Mouse (Mus musculus) hindbrain, embryonic 10.5 days (tissue): Measurements from ENCODE around the gene Sult6b2. TPM values are rescaled to one million over a fixed set of nuclear protein-coding genes. Genes with fewer than 3 reads are reported as not detected.

ENCODE experiments used
- DNase-seq: peaks from one replicate; pipeline ENCODE4 v3.0.0-alpha.2; 2017; ENCODE audit warnings: low spot score
- H3K27ac ChIP-seq: fragments of 300-500 bp; sonication (generic); 2 replicates; pipeline ENCODE4 v1.5.1; 2016; ENCODE audit warnings: mild to moderate bottlenecking, moderate library complexity
- H3K27me3 ChIP-seq: fragments of 300-500 bp; sonication (generic); 2 replicates; pipeline ENCODE4 v1.6.1; 2016; ENCODE audit warnings: mild to moderate bottlenecking; ENCODE audit not compliant: poor library complexity, insufficient read depth, severe bottlenecking
- H3K36me3 ChIP-seq: fragments of 300-500 bp; sonication (generic); 2 replicates; pipeline ENCODE4 v1.6.1; 2016; ENCODE audit warnings: mild to moderate bottlenecking, moderate library complexity
- H3K4me1 ChIP-seq: fragments of 300-500 bp; sonication (generic); replicated peaks from 2 replicates; pipeline ENCODE4 v1.6.1; 2016; ENCODE audit warnings: mild to moderate bottlenecking
- H3K4me3 ChIP-seq: fragments of 300-500 bp; sonication (generic); 2 replicates; pipeline ENCODE4 v1.5.1; 2016; ENCODE audit warnings: mild to moderate bottlenecking, moderate library complexity
- H3K9me3 ChIP-seq: fragments of 300-500 bp; sonication (generic); 2 replicates; pipeline ENCODE4 v1.6.1; 2016; ENCODE audit warnings: mild to moderate bottlenecking, moderate library complexity
- WGBS: fragments of 180-500 bp; shearing (Covaris S2); methylation state at CpG from one replicate; pipeline ENCODE4 v1.1.7; 2016; 5-methylcytosine and 5-hydroxymethylcytosine counted together
- polyA plus RNA-seq: library from polyadenylated mRNA; unstranded; fragments of >200 nt; fragmentation: Nextera tagmentation; extraction: Ambion mirVana; gene quantifications from 2 replicates; pipeline ENCODE4 v1.2.1, GENCODE M21; 2016

Sult6b2 gene
- polyA plus RNA-seq = 0.07 and 0.11 TPM in 2 replicates

DNA sequence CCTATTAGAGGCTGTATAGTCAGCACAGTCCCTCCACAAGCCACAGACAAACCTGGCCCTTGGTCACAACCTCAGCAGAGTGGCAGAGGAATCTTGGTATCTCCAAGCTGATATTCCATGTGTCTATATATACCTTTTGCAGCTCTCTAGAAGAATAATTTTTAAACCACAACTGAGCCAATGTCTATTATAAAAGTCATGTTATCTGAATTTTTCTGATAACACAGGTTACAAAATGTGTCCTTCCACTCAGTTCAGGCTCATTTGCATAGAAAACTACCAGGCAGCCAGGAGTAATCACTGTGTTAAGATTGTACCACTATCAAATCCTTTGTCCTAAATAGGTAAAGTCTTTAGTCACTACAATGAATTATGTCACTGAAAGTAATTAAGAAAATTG, at the start of gene Sult6b2:
Sult6b2 (minus strand) TSS at position 101 of the 400 bp plus-strand sequence.
- 0 out of 2 replicates have a peak, but pooled peaks cover 5% of the 10 kb centered on the region for H3K27me3 ChIP-seq
- H3K4me1 ChIP-seq = peaks cover 23% of the 10 kb centered on the region
- no peaks in the 10 kb centered on the region for H3K9me3 ChIP-seq
- DNase-seq = no peak
- no peak within 1 kb of the TSS for H3K27ac ChIP-seq
- no peak within 1 kb of the TSS for H3K4me3 ChIP-seq
- no peaks in the 10 kb centered on the region for H3K36me3 ChIP-seq

DNA sequence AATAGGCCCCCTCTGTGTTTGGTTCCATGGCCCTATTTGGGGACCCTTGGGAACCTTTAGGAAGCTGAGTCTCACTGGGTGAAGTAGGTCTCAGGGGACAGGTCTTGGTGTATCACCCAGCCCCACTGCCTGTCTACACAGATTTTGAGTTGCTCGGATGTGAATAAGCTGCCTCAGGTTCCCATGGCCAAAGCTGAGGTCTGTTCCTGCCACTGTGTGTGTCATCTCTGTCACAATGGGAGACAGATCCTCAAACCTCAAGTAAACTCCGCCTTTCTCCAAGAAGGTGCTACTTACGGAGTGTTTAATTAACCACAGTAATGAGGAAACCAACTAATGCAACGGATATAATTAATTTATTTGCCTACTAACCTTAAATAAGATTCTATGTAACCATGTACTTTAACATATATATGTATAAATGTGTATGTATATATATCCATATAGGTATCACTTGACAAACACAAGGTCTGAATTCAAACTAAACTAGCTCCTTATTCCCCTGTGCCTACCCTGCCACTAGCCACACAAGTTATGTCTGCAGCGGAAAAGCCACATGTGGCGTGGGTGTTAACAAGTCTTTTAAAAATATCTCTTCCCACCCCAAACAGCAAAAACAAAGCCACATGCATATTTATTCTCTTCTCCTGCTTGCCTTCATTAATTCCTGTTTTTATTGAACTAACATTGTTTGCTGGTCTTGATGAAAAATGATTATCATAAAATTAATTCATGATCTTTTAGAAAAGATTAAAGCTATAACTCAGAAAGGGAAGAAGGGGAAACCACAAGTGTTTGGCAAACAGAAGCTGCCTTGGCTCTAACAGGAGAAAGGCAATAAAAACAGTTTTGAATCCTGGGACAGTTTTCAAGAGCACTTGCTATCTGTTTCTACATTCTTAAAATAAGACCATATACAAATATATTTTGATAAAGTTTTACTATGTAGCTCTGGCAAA, 48.4 kb upstream of the Sult6b2 start:
- Histone ChIP-seq H3K4me1 (peaks cover 26% of the 10 kb centered on the region), H3K4me3 (no peak overlapping the region), H3K27ac (no peak overlapping the region), H3K36me3 (no peaks in the 10 kb centered on the region), H3K27me3 (no peaks in the 10 kb centered on the region), H3K9me3 (no peaks in the 10 kb centered on the region)
- DNase-seq = no peak
- WGBS = 89% methylated on average over 6 of the region's 6 CpGs

DNA sequence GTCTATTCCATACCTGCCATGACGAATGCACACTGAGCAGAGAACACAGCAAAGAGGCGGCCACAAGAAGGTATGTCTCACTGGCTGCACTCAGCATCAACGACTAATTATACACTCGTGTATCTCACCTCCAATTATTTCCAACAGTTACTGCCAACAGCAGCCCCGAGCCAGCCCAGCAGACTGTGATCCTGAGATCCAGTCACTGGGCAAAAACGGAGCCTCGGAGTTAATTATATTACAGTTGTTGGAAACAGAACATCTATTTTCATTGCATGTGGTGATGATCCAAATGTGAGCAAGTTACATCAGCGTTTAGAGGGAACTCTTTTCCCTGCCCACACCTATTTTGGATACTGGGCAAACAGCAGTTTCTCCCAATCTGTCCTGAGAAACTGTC, 46.1 kb upstream of the Sult6b2 start:
- peaks cover 12% of the 10 kb centered on the region; the same call in 1 of the 2 replicates for H3K4me1 ChIP-seq
- DNase-seq = no peak
- H3K9me3 ChIP-seq = no peaks in the 10 kb centered on the region
- no peaks in the 10 kb centered on the region for H3K27me3 ChIP-seq
- no peak overlapping the region for H3K27ac ChIP-seq
- H3K4me3 ChIP-seq = no peak overlapping the region
- WGBS = 91% methylated on average over 8 of the region's 8 CpGs
- H3K36me3 ChIP-seq = no peaks in the 10 kb centered on the region

- H3K9me3 ChIP-seq = no peaks in the 10 kb centered on the region
- no peak overlapping the region for H3K4me3 ChIP-seq
- no peak overlapping the region for H3K27ac ChIP-seq
- H3K36me3 ChIP-seq = no peaks in the 10 kb centered on the region
- no peaks in the 10 kb centered on the region for H3K27me3 ChIP-seq
- no peak for DNase-seq
- H3K4me1 ChIP-seq = peaks cover 12% of the 10 kb centered on the region; the same call in 1 of the 2 replicates
- WGBS = 54% methylated on average over 5 of the region's 5 CpGs
Measured at GRCm38 (mm10) chr6:142849326-142849725, 45.0 kb upstream of the Sult6b2 start.

GRCm38 (mm10) chr6:142847914-142848674, 43.8 kb upstream of the Sult6b2 start:
- Histone ChIP-seq H3K4me3 (no peak overlapping the region), H3K4me1 (peaks cover 12% of the 10 kb centered on the region; the same call in 1 of the 2 replicates), H3K27ac (no peak overlapping the region), H3K27me3 (no peaks in the 10 kb centered on the region), H3K9me3 (no peaks in the 10 kb centered on the region), H3K36me3 (no peaks in the 10 kb centered on the region)
- DNase-seq = no peak
- 83% methylated on average over 8 of the region's 8 CpGs for WGBS

GRCm38 (mm10) chr6:142846855-142847254, 42.6 kb upstream of the Sult6b2 start:
- no peak overlapping the region for H3K27ac ChIP-seq
- peaks cover 12% of the 10 kb centered on the region; the same call in 1 of the 2 replicates for H3K4me1 ChIP-seq
- H3K9me3 ChIP-seq = no peaks in the 10 kb centered on the region
- H3K4me3 ChIP-seq = no peak overlapping the region
- no peaks in the 10 kb centered on the region for H3K36me3 ChIP-seq
- 89% methylated on average over 4 of the region's 4 CpGs for WGBS
- H3K27me3 ChIP-seq = no peaks in the 10 kb centered on the region
- DNase-seq = no peak

- H3K36me3 ChIP-seq = no peaks in the 10 kb centered on the region
- no peak for DNase-seq
- 84% methylated on average over 4 of the region's 4 CpGs for WGBS
- H3K27ac ChIP-seq = no peak overlapping the region
- H3K4me1 ChIP-seq = peaks cover 12% of the 10 kb centered on the region; the same call in 1 of the 2 replicates
- no peak overlapping the region for H3K4me3 ChIP-seq
- no peaks in the 10 kb centered on the region for H3K27me3 ChIP-seq
- no peaks in the 10 kb centered on the region for H3K9me3 ChIP-seq
Measured at GRCm38 (mm10) chr6:142845066-142845465, 40.8 kb upstream of the Sult6b2 start.

- H3K36me3 ChIP-seq = no peaks in the 10 kb centered on the region
- H3K27ac ChIP-seq = no peak overlapping the region
- H3K4me1 ChIP-seq = 0 out of 2 replicates have a peak, but pooled peaks cover 7% of the 10 kb centered on the region
- DNase-seq = no peak
- H3K27me3 ChIP-seq = no peaks in the 10 kb centered on the region
- no peaks in the 10 kb centered on the region for H3K9me3 ChIP-seq
- no peak overlapping the region for H3K4me3 ChIP-seq
- WGBS = 79% methylated on average over 4 of the region's 4 CpGs
Measured at GRCm38 (mm10) chr6:142844061-142844460, 39.8 kb upstream of the Sult6b2 start.

DNA sequence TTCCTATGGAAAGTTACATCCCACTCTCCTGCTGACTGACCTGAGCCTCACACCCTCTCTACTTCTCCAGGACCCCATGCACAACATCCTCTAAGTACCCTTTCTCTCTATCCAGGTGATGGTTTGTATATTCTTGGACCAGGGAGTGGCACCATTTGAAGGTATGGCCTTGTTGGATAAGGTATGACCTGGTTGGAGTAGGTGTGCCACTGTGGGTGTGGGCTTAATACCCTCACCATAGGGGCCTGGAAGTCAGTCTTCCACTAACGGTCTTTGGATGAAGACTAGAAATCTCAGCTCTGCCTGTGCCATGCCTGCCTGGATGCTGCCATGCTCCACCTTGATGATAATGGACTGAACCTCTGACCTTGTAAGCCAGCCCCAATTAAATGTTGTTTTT, 34.2 kb upstream of the Sult6b2 start:
- WGBS = 92% methylated on average over 1 of the region's 1 CpGs
- Histone ChIP-seq H3K9me3 (no peaks in the 10 kb centered on the region), H3K27me3 (no peaks in the 10 kb centered on the region), H3K36me3 (no peaks in the 10 kb centered on the region), H3K27ac (no peak overlapping the region), H3K4me1 (peaks cover 13% of the 10 kb centered on the region), H3K4me3 (no peak overlapping the region)
- DNase-seq = no peak

DNA sequence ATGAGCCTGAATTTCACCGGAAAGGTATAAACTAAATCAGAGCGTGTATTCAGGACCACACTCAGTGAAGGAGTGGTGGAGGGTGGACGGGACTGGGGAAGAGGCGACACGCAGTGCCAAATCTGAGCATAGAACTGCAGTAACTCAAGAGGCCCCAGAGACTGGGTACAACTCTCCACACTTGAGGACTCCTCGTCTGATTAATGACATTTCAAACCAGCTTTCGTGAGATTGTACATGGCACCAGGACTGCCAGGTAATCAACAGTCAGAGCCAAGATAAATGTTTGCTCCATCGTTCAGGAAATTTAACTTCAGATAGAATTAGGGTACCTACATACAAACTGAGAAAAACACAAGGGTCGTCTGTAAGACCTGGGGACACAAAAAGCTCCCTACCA, 33.0 kb upstream of the Sult6b2 start:
- Histone ChIP-seq H3K9me3 (no peaks in the 10 kb centered on the region), H3K4me3 (no peak overlapping the region), H3K27ac (no peak overlapping the region), H3K36me3 (no peaks in the 10 kb centered on the region), H3K4me1 (peaks cover 13% of the 10 kb centered on the region), H3K27me3 (no peaks in the 10 kb centered on the region)
- 87% methylated on average over 9 of the region's 9 CpGs for WGBS
- DNase-seq = no peak

DNA sequence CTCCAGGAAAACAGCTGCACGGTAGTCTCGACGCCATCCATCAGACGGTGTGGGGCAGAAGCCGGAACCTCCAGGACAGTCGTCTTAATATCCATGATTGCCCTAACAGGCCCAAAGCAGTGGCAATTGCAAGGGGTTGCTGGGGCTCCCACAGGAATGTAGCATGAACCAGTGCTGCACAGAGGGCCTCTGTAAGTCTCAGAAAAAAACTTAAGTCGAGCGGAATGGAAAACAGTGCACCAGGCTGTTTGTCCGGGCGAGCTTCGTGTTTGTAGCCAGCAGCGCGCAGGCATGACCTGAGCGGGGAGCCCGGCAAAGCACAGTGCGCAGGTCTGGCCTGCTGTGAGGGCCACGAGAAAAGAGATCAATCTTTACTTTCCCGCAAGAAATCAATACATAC, 31.4 kb upstream of the Sult6b2 start:
- Histone ChIP-seq H3K4me1 (peaks cover 23% of the 10 kb centered on the region), H3K27ac (peak overlapping the region; percentile 62), H3K9me3 (no peaks in the 10 kb centered on the region), H3K27me3 (no peaks in the 10 kb centered on the region), H3K36me3 (no peaks in the 10 kb centered on the region), H3K4me3 (no peak overlapping the region)
- peak; percentile 39 for DNase-seq
- 43% methylated on average over 18 of the region's 18 CpGs for WGBS

DNA sequence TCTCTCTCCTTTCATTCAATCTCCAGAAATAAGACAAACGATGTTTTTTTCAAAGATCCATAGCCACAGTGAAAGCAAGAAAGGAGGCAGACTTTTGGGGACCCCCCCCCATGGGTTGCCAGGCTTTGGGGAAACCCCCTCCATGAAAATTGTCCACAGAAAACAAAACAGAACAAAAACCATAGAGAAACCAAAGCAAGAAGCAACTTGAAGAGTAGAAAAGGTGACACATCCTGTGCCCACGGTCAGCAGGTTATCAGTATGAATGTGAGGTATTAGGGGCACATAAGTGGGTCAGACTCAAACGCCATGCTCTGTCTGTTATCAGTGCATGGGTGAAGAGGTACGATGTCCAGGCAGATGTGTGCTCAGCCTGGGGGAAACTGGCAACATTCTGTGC, 30.6 kb upstream of the Sult6b2 start:
- Histone ChIP-seq H3K9me3 (no peaks in the 10 kb centered on the region), H3K27ac (0 out of 2 replicates have a peak overlapping the region, but pooled peaks have one; percentile 62), H3K4me3 (no peak overlapping the region), H3K27me3 (no peaks in the 10 kb centered on the region), H3K4me1 (peaks cover 27% of the 10 kb centered on the region), H3K36me3 (no peaks in the 10 kb centered on the region)
- 87% methylated on average over 4 of the region's 4 CpGs for WGBS
- DNase-seq = no peak

- DNase-seq = no peak
- Histone ChIP-seq H3K27ac (no peak overlapping the region), H3K27me3 (no peaks in the 10 kb centered on the region), H3K36me3 (0 out of 2 replicates have a peak, but pooled peaks cover 5% of the 10 kb centered on the region), H3K4me1 (peaks cover 27% of the 10 kb centered on the region), H3K9me3 (no peaks in the 10 kb centered on the region), H3K4me3 (no peak overlapping the region)
- 84% methylated on average over 3 of the region's 3 CpGs for WGBS
Measured at GRCm38 (mm10) chr6:142831706-142832105, 27.4 kb upstream of the Sult6b2 start.
